Mouse (Mus musculus): ENCODE data around the gene Psmd8. TPM values are rescaled to one million over a fixed set of nuclear protein-coding genes. Genes with fewer than 3 reads are reported as not detected.
"Not testable (repeated sequence)": the region's sequence is repeated elsewhere in the genome, so short reads cannot be mapped to it uniquely, and the experiment has no call there.

Psmd8 gene
- polyA plus RNA-seq, 1 experiment from 2014 or later: 321 TPM

DNA sequence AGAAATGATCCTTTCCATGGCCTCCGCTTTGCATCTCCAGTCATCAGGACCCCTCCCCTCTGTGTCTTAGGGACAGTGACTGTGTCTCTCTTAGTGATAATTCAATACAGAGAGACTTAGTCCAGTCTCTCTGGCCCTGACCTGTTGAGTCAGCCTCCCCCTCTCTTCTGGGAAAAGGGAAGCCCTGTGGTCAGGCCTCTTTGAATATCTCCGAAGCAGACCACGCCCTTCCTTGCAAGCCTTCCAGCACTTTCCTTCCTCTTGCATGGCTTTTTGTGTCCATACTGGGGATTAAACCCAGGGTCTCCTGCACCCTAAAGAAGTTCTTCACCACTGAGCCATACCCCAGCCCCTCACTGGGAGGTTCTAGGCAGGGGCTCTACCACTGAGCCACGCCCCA is 36.5 kb downstream of the Psmd8 start:
- Histone ChIP-seq H3K36me3 (no peaks in the 10 kb centered on the region), H3K27ac (no peak overlapping the region), H3K9me3 (replicated peaks) (no peaks in the 10 kb centered on the region), H3K4me3 (no peak overlapping the region), H3K27me3 (ENCODE audit: low read depth, poor library complexity, severe bottlenecking) (no peaks in the 10 kb centered on the region), H3K4me1 (0 out of 2 replicates have a peak, but pooled peaks cover 3% of the 10 kb centered on the region)
- DNase-seq (ENCODE audit: low spot score): no peak
- 92% methylated on average over 4 of the region's 4 CpGs for WGBS

DNA sequence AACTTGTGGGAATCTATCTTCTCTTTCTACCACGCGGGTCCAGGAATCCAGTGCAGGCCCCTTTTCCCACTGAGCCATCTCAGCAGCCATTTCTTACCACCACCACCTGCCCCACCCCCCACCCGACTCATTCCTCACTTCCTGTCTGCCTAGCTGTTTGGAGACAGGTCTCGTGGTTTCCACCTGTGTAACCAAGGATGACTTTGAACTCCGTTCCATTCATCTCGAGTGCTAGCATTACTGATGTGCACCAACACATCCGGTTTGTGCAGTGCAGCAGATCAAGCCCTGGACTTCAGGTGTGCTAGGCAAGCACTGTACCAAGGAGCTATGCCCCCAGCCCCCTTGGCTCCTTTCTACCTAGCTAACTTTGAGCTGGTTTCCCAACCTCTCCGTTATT is 39.1 kb downstream of the Psmd8 start:
- Histone ChIP-seq H3K9me3 (replicated peaks) (no peaks in the 10 kb centered on the region), H3K27ac (no peak overlapping the region), H3K27me3 (ENCODE audit: low read depth, poor library complexity, severe bottlenecking) (peaks cover 9% of the 10 kb centered on the region; the same call in 1 of the 2 replicates), H3K36me3 (no peaks in the 10 kb centered on the region), H3K4me1 (peaks cover 5% of the 10 kb centered on the region; the same call in 1 of the 2 replicates), H3K4me3 (no peak overlapping the region)
- no peak for DNase-seq (ENCODE audit: low spot score)
- WGBS: 90% methylated on average over 8 of the region's 8 CpGs

DNA sequence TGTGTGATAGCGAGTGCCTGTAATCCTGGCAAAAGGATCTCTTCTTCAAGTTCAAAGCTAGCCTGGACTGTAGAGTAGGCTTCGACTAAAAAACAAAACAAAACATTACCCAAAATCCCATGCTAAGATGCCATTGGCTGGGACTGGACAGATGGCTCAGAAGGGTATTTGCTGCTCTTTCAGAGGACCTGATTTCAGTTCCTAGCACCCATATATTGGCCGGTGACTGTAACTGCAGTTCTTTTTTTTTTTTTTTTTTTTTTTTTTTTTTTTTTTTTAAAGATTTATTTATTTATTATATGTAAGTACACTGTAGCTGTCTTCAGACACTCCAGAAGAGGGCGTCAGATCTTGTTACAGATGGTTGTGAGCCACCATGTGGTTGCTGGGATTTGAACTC is 41.3 kb downstream of the Psmd8 start:
- WGBS: 95% methylated on average over 3 of the region's 4 CpGs

GRCm38 (mm10) chr7:29137429-29137828 is 43.1 kb downstream of the Psmd8 start:
- H3K9me3 ChIP-seq (replicated peaks): no peaks in the 10 kb centered on the region
- DNase-seq (ENCODE audit: low spot score): no peak
- H3K4me1 ChIP-seq: peaks cover 24% of the 10 kb centered on the region
- H3K27me3 ChIP-seq (ENCODE audit: low read depth, poor library complexity, severe bottlenecking): peaks cover 26% of the 10 kb centered on the region
- no peak overlapping the region for H3K27ac ChIP-seq
- H3K36me3 ChIP-seq: no peaks in the 10 kb centered on the region
- 55% methylated on average over 16 of the region's 16 CpGs for WGBS
- H3K4me3 ChIP-seq: no peak overlapping the region

More for the DNA sequence above, 41.3 kb downstream of the Psmd8 start:
- DNase-seq (ENCODE audit: low spot score); H3K27ac ChIP-seq; H3K36me3 ChIP-seq; H3K9me3 ChIP-seq (replicated peaks); H3K4me3 ChIP-seq: not testable (repeated sequence)
- Histone ChIP-seq H3K4me1 (peaks cover 22% of the 10 kb centered on the region), H3K27me3 (ENCODE audit: low read depth, poor library complexity, severe bottlenecking) (peaks cover 26% of the 10 kb centered on the region)

- Histone ChIP-seq H3K36me3 (no peaks in the 10 kb centered on the region), H3K27ac (peak within 1 kb of the TSS; percentile 33; the same call in 1 of the 2 replicates), H3K4me1 (peaks cover 24% of the 10 kb centered on the region), H3K27me3 (ENCODE audit: low read depth, poor library complexity, severe bottlenecking) (peaks cover 26% of the 10 kb centered on the region), H3K4me3 (peak within 1 kb of the TSS; percentile 49), H3K9me3 (replicated peaks) (no peaks in the 10 kb centered on the region)
- 1% methylated on average over 16 of the region's 20 CpGs for WGBS
- DNase-seq (ENCODE audit: low spot score): peak; percentile 43
Observed at GRCm38 (mm10) chr7:29134693-29135386, 45.7 kb downstream of the Psmd8 start, which contains the start of gene Rasgrp4. Rasgrp4 (plus strand) TSS chr7:29134851.

DNA sequence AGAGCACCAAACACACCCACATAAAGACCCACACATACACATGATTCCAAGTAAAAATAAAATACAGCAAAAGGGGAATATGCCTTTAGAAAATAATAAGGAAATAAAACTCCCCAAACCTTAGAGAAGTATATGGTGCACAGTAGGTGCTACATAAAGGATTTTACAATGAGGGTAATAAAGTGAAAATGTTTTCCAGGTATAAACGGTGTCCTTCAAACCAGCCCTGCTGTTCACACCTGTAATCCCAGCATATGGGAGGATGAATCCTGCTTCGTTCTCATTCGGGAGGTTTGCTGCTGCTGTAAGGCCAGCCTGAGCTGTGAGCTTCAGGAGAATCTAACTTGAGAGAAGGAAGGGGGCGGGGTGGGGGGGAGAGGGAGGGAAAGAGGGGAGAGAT is 46.3 kb downstream of the Psmd8 start:
- H3K4me1 ChIP-seq: peaks cover 24% of the 10 kb centered on the region
- H3K9me3 ChIP-seq (replicated peaks): no peaks in the 10 kb centered on the region
- peak overlapping the region; percentile 49 for H3K4me3 ChIP-seq
- H3K27me3 ChIP-seq (ENCODE audit: low read depth, poor library complexity, severe bottlenecking): peaks cover 26% of the 10 kb centered on the region
- no peak overlapping the region for H3K27ac ChIP-seq
- no peaks in the 10 kb centered on the region for H3K36me3 ChIP-seq
- WGBS: 7% methylated on average over 4 of the region's 4 CpGs
- no peak for DNase-seq (ENCODE audit: low spot score)

- peaks cover 3% of the 10 kb centered on the region; the same call in 1 of the 2 replicates for H3K27me3 ChIP-seq (ENCODE audit: low read depth, poor library complexity, severe bottlenecking)
- 68% methylated on average over 2 of the region's 2 CpGs for WGBS
- H3K9me3 ChIP-seq (replicated peaks): no peaks in the 10 kb centered on the region
- H3K4me1 ChIP-seq: peaks cover 22% of the 10 kb centered on the region
- no peaks in the 10 kb centered on the region for H3K36me3 ChIP-seq
- H3K27ac ChIP-seq: no peak overlapping the region
- no peak for DNase-seq (ENCODE audit: low spot score)
- H3K4me3 ChIP-seq: no peak overlapping the region
Observed at GRCm38 (mm10) chr7:29128725-29129124, 51.8 kb downstream of the Psmd8 start.

- H3K9me3 ChIP-seq (replicated peaks): no peaks in the 10 kb centered on the region
- WGBS: 27% methylated on average over 7 of the region's 7 CpGs
- no peaks in the 10 kb centered on the region for H3K36me3 ChIP-seq
- peaks cover 3% of the 10 kb centered on the region; the same call in 1 of the 2 replicates for H3K27me3 ChIP-seq (ENCODE audit: low read depth, poor library complexity, severe bottlenecking)
- peaks cover 27% of the 10 kb centered on the region for H3K4me1 ChIP-seq
- no peak overlapping the region for H3K4me3 ChIP-seq
- peak; percentile 69 for DNase-seq (ENCODE audit: low spot score)
- no peak overlapping the region for H3K27ac ChIP-seq
Observed at GRCm38 (mm10) chr7:29126173-29126915, 54.2 kb downstream of the Psmd8 start.

DNA sequence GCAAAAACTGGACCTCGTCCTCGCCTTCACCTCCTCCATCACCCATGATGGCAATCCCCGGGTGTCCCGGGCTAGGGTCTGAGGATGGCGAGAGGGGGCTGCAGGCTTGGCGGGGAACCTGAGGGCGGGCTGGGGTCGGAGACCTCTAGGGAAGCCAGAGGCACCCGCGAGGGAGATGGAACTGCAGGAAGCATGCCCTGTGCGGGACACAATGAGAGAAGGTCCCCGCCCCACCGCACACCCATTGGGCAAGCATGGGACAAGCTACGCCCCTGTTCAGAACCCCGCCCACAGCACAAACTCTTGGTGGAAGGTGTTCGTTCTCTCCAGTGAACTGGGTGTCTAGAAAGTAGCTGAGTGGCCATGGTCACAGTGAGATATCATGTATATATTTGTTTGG is 55.5 kb downstream of the Psmd8 start, which contains the start of gene Ryr1:
Ryr1 (minus strand) TSS at position 210 of the 400 bp plus-strand sequence.
- Histone ChIP-seq H3K27me3 (ENCODE audit: low read depth, poor library complexity, severe bottlenecking) (peaks cover 3% of the 10 kb centered on the region; the same call in 1 of the 2 replicates), H3K36me3 (no peaks in the 10 kb centered on the region), H3K4me1 (peaks cover 27% of the 10 kb centered on the region), H3K27ac (peak within 1 kb of the TSS; percentile 84), H3K9me3 (replicated peaks) (no peaks in the 10 kb centered on the region), H3K4me3 (peak within 1 kb of the TSS; percentile 66)
- under 1% methylated on average over 16 of the region's 16 CpGs for WGBS
- DNase-seq (ENCODE audit: low spot score): peak; percentile 82

Other genes with a start within 250 kb of the Psmd8 start
- gene Actn4, start 218.4 kb downstream of the Psmd8 start, polyA plus RNA-seq (2016; fragmentation: Nextera tagmentation; extraction: Ambion mirVana): 253 and 285 TPM in 2 replicates
- gene Eif3k, start 198.8 kb downstream of the Psmd8 start, polyA plus RNA-seq (2016; fragmentation: Nextera tagmentation; extraction: Ambion mirVana): 446 and 467 TPM in 2 replicates
- 18.9 and 19.4 TPM in 2 replicates for gene Map4k1, start 198.7 kb downstream of the Psmd8 start, polyA plus RNA-seq (2016; fragmentation: Nextera tagmentation; extraction: Ambion mirVana)
- 1.8 and 2.2 TPM in 2 replicates for gene Ryr1, start 55.5 kb downstream of the Psmd8 start, polyA plus RNA-seq (2016; fragmentation: Nextera tagmentation; extraction: Ambion mirVana)
- 0.60 and 0.70 TPM in 2 replicates for gene Rasgrp4, start 45.9 kb downstream of the Psmd8 start, polyA plus RNA-seq (2016; fragmentation: Nextera tagmentation; extraction: Ambion mirVana)
- 10.7 and 11.2 TPM in 2 replicates for gene Fam98c, start 24.5 kb downstream of the Psmd8 start, polyA plus RNA-seq (2016; fragmentation: Nextera tagmentation; extraction: Ambion mirVana)
- 0.29 and 0.38 TPM in 2 replicates for gene Ggn, start 10.5 kb downstream of the Psmd8 start, polyA plus RNA-seq (2016; fragmentation: Nextera tagmentation; extraction: Ambion mirVana)
- 2.7 and 3.3 TPM in 2 replicates for gene Spred3, start 10.3 kb downstream of the Psmd8 start, polyA plus RNA-seq (2016; fragmentation: Nextera tagmentation; extraction: Ambion mirVana)
- 0.06 and 0.45 TPM in 2 replicates for gene Catsperg1, start 33.3 kb upstream of the Psmd8 start, polyA plus RNA-seq (2016; fragmentation: Nextera tagmentation; extraction: Ambion mirVana)
- gene Kcnk6, start 51.8 kb upstream of the Psmd8 start, polyA plus RNA-seq (2016; fragmentation: Nextera tagmentation; extraction: Ambion mirVana): 0.70 and 1.2 TPM in 2 replicates
- 99.8 and 103 TPM in 2 replicates for gene Yif1b, start 57.6 kb upstream of the Psmd8 start, polyA plus RNA-seq (2016; fragmentation: Nextera tagmentation; extraction: Ambion mirVana)
- gene 2200002D01Rik, start 67.8 kb upstream of the Psmd8 start, polyA plus RNA-seq (2016; fragmentation: Nextera tagmentation; extraction: Ambion mirVana): 2.6 and 3.4 TPM in 2 replicates
- gene Spint2, start 101.2 kb upstream of the Psmd8 start, polyA plus RNA-seq (2016; fragmentation: Nextera tagmentation; extraction: Ambion mirVana): 58.8 and 71.8 TPM in 2 replicates
- 5.4 and 6.1 TPM in 2 replicates for gene Ppp1r14a, start 108.6 kb upstream of the Psmd8 start, polyA plus RNA-seq (2016; fragmentation: Nextera tagmentation; extraction: Ambion mirVana)
- gene Dpf1, start 123.2 kb upstream of the Psmd8 start, polyA plus RNA-seq (2016; fragmentation: Nextera tagmentation; extraction: Ambion mirVana): 24.0 and 32.9 TPM in 2 replicates